Mouse (Mus musculus): ENCODE measurements around the gene Pex16.
"Not testable (repeated sequence)": the region's sequence is repeated elsewhere in the genome, so short reads cannot be mapped to it uniquely, and the experiment has no call there.

Gene Pex16

DNA sequence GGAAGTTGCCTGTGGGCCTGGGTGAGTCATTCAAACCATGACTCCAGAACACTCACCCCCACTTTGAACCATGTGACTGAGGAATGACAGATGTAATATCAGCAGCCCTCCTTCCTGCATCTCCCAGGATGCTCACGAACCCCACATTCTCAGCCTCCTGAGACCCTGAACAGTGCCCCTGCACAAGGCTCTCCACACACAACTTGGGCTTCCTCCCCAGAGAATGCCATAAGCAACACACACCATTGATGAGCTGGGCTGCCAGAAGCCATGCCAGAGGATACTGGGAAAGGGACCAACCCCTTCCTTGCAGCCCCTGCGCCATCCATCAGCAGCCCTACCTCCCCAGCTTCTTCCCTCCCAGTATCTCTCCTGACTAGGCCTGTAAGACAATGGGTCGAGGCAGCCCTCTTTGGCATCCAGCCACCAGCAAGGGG lies 13.6 kb downstream of the Pex16 start:
- in situ Hi-C loops (cut with MboI, MseI), result no loop called here

DNA sequence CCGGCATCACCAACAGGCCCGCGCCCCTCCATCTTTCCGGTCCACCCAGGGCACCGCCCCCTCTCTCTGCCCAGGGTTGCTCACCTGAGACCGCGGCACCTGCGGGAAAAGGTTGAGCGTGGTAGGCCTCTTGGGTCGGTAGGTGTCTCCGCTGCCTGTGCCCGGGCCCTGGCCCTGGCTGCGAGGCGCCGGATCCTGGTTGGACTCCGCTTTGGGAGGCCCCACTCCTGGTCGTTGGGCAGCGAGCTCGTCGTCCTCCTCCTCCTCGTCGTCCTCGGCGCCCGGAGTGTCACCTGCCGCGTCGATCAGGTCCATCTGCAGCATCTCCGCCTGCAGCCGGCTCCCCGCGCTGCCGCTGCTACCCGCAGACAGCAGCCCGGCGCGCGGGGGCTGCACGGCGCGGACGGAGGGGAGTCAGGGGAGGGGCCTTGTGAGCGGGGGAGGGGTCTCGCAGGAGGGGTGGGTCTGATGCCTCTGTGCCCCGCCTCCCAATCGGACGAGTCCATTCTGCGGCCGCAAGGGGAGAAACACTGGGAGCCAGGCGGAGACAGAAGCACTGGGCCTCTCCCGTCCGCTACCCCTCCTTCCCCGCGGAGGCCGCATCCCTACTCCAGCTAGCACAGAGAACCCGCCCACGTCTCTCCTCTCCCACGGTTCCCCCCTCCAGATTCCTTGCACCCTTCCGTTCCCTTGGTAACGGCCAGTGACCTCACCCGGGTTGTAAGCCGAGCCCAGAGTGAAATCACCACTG lies 14.6 kb downstream of the Pex16 start:
- in situ Hi-C loops (cut with MboI, MseI), result no loop called here

DNA sequence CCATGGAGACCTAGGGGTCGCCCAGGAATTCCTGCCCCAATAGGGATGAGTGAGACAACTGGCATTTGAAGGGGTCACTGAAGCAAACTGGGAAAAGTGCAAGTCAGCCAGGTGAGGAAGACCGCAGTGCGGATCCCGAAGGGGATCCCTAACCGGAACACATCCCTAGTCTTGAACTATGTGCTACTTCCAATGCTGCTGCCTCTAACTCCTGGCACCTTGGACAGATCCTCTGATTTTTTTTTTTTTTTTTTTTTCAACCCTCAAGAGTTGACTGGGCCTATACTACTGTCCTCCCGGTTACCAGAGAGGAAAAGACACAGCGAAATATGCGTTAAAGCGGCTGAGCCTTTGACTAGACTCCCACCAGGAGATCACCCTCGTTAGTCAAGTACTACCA lies 15.2 kb downstream of the Pex16 start:
- in situ Hi-C loops (cut with MboI, MseI), result no loop called here

DNA sequence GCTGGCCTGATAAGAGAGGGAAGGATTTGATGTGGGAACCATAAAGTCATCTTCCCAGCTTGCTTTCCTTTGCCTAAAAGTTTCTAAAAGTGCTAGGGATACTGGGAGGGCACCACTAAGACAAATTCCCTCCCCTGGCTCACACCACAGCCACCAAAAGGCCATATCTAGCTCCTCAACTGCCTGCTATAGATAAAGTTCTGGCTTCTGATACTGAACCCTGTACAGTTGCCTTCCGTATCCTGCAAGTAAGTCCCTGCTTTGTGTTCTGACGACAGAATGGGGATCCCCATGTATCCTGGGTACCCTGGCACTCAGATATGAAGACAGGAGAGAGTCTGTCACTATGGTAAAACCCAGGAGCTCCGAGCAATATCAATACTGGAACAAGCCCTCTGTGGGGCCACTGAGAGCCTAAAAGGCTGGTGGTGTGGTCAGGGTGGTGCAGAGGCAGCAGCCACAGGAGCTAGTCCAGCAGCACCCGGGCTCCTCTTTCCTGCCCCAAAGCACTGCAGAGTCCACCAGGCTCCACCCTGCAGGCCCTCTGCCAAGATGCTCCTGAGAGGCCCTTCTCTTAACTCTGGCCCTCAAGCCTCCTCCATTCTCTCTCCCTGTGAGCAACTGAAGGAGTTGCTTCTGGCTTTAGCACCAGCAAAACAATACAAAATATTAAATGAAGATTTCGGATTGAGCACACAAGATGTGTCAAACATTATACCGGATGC lies 15.9 kb downstream of the Pex16 start:
- in situ Hi-C loops (cut with MboI, MseI), result no loop called here

DNA sequence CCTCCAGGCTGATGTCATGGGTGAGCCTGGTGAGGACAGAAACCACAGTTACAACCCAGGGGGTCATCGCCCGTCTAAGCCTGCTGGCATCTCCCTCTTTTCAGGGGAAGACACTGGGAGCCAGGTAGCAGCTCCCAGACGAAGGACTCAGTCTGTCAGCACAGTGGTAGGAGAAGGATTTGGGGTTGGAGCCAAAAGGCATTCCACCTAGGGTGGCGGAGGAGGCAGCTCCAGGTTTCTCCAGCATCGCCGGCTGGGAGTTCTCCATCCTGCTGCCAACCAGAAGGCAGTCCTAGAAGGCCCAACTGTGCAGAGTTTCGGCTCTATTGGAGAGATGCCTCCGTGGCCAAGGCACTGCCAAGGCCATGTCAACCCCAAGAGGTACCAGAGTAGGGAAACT lies 16.6 kb downstream of the Pex16 start:
- in situ Hi-C loops (cut with MboI, MseI), result no loop called here

DNA sequence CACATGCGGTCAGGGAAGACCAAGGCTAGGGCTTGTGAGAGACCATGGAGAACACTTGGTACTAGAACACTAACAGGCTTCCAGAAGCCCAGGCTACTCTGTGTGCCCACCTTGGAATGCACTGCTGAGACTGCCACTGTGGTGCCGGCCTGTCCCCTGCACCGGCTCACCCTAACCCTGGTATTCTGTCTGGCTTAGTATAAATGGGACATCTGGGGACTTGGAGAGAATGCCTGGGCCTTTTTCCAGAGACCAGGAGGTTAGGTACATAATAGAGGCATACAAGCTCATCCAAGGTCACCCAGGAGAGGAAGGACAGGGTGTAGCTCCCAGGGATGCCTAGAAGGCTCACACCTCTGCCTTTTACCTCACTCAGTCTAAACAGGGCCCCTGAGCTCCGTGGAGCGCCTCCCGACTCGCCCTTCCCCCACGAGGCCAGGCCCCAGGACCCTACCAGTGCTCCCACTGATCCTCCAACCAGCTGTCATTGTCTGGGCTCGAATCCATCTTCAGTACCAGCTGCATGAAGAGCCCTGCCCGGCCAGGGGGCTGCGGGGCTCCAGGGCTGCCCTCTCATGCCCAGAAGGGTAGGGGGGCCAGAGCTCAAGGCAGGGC lies 17.3 kb downstream of the Pex16 start:
- in situ Hi-C loops (cut with MboI, MseI), result no loop called here

DNA sequence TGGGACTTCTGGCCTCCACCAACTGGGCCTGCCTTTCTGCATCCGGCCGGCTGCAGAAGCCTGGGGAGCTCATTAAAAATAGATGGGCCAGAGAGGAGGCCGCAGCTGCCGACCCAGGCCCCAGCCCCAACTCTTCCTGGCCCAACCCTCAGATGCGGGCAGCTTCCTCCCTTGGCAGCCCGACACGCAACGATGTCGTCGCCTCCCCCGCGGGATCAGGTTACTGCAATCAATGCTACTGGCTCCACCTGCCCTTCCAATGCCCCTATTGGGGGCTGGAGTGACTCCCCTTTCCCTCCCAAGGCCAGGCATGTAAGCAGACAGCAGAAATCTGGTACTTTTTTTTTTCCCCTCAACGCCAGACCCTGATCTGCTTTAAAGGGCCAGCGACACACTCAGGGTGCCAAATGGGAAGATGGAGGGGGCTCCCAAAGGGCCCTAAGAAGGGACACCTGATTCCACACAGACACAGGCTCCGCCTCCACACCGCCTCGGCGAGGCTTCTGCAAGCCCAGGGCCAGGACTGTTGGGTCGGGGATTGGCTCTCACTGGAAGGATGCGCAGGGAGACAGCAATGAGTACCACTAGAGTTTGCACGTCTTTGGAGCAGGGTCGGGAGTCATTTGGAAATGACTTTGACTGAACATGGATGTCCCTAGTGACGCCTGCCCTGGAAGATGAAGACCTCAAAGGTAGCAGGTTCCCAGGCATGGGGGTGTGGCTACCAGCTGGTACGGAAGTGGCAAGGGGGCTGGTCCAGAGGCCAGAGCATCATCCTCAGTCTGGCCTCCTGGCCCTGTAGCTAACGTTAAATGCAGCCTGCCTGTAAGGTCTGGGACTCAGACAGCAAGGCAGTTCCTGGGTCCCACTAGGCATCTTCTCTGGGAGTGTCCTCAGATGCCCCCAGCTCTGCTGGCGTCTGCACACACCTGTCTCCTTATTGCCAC lies 18.1 kb downstream of the Pex16 start:
- in situ Hi-C loops (cut with MboI, MseI), result no loop called here

DNA sequence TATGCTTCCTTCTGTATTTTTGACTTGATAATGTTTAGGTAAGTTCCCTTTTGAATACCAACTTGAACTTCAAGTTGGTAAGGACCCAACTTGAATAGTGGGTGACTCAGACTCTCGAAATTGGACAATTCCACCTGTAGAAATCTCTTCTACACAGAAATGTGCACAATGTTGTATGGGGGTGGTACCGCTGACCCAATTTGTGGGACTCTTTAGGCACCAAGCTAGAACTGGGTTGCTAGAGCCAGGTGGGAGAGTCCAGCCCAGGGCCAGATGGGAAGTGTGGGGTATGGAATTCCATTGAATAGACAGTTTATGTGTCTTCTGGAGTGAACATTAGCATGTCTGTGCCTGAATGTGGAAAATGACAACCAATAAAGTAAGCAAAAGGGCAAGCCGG lies 21.1 kb downstream of the Pex16 start:
- in situ Hi-C loops (cut with MboI, MseI), result no loop called here

DNA sequence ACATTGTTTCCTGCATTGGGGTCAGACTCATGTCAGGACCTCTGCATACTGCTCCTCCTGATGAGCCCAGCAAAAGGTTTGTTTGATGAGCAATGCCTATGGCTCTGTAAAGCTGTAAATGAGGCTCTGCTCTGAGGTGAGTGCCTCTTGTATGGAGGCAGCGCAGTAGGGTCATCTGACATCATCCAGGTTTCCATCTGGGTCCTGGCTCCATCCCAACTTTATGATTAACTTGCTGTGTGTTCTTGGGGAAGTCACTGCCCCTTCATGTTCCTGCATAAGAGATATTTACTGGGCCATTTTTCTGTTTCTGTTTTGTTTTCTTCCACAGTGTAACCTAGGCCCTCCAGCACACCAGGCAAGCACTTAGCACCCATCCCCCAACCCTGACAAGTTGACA lies 23.0 kb downstream of the Pex16 start:
- in situ Hi-C loops (cut with MboI, MseI), result no loop called here

DNA sequence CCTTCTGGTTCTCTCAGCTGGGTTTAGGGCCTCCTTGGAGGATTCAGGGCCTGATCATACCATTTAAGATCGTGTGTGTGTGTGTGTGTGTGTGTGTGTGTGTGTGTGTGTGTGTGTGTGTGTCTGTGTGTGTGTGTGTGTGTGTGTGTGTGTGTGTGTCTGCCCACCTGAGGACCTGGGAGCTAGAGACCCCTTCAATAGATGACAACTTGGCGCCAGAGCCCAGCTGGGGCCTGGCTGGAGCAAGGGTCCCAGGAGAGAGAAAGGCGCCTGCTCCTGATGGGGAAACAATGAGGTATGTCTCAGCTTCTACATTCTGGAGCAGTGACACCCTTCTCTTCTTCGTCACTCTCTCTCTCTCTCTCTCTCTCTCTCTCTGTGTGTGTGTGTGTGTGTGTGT lies 25.4 kb downstream of the Pex16 start:
- in situ Hi-C loops (cut with MboI, MseI), result not testable (repeated sequence)

DNA sequence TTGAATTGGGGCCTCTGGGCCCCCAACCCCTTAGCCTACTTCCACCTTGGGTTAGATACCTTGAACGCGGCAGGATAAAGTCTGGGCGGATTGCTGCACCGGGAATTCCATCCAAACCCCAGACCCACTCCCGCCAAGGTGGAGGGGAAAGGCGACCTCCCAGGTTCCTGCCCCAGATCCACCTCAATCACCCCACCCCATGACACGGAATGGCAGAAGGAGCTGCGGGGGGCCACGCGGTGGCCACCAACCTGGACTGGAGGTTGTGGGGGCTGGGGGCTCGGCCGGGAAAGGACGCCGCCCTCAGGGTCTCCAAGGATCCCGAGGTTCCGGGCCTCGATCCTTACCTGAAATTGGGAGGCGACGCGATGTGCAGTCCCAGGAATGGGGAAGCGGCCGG lies 26.2 kb downstream of the Pex16 start:
- in situ Hi-C loops (cut with MboI, MseI), result no loop called here

DNA sequence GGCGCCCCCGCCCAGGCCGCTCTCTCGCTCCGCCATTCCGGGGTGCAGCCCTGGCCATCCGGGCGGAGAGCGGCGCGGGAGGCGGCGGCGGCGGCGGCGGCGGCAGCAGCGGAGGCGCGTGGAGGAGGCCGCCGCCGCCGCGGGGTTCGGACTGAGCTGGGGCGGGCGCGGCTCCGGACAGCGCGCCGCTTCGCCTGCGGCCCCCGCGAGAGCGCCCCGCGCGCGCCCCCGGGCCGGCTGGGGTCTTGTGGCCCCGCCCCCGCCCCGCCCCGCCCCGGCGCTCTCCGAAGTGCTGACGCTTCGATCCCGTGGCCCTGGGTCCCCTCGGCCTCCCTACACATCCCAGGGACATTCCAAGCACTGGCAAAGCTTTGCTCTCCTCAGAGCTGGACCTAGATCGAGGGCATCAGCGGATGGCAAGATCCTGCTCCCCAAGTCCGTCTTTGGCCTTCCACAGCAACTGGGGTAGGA lies 26.6 kb downstream of the Pex16 start, which contains the start of gene Mapk8ip1:
Gene Mapk8ip1, minus strand, starts transcription at position 173 of the 471 bp plus-strand sequence.
- in situ Hi-C loops (cut with MboI, MseI), result no loop called here

DNA sequence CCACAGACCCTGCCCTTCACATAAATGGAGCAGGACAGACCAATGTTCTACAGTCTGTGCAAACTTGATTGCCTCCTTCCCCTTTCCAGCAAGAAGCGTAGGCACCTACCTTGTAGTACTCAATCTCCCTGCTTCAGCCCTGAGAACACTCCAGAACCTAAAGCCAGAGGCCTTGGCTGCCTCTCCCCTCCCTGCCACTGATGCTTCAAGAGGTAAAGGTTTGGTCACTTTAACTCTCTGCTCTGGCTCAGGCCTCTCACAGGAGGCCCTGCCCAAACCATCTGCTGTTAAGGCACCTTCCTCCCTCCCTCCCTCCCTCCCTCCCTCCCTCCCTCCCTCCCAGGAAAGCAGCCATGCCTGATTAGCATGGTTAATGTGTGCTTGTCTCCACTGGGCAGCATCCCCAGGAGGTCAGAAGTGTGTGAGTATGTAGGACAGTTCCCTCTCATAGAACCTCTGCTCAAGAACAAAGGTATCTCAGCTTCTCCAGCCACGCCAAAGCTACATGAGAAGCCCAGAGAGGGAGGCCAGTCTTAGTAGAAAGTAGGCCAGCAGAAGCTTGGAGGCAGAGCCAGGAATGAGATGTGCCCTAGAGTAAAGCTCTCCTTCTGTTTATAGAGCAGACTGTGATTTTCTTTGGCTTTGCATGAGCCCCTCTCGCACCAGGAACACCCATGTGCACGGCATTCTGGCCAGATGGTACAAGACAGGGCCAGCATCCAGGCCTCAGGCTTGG lies 28.3 kb downstream of the Pex16 start:
- in situ Hi-C loops (cut with MboI, MseI), result no loop called here

DNA sequence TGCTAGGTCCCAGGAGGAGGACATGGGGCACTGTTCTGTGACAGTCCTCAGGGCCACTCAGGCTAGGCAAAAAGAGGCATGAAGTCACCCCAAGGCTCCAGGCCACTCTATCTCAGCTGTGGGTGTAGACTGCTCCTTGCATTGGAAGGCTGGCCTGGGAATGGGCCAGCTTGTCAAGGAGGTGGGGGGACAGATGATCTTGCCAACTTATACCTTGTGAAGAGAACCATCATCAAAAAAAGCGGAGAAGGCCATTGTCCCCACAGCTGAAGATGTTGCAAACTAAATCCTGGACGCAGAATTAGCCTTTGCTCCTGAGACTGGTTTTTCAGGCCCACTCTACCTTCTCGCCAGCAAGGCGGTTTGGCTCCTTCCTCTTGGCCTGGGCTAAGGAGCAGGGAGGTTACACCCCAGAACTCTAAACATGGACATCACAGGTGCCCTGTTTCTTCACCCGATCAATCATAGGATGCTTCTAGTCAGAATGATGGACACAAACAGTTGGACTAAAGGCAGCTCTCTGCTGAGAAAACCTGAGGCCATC lies 29.4 kb downstream of the Pex16 start:
- in situ Hi-C loops (cut with MboI, MseI), result no loop called here

DNA sequence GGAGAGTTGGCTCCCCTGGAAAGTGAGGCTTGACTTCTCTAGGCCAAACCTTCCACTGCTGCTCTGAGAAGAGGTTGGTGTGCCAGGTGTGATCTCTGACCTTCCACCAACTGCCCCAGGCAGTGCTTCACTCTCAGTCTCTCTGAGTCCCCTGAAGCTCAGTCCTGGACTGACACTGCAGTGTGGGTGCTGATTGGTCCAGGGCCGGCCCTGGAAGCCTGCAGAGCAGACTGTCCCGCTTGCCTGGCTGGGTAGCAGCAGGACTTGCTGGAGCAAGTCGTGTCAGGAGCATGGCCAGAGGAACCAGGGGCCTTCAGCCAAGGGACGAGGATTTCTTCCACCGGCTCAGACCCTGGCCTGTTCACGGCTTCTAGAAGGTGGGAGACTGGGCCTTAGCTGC lies 30.3 kb downstream of the Pex16 start:
- in situ Hi-C loops (cut with MboI, MseI), result no loop called here

DNA sequence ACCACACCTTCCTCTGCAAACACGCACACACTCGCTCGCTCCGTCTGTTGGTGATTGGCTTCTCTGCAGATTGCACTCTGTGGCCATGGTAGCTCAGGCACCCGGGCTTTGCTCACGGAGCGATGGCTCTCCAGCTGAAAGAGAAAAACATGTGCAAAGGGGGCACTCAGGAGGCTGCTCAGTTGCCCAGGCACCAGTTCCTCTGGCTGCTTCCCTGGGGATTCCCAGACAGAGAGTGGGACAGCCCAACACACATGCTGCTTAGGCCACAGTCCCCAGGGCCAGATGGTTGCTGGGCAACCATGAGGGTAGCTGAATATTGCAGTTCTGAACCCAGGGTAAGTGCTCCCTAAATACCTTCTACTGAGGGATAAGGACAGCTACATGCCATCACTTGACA lies 31.2 kb downstream of the Pex16 start:
- in situ Hi-C loops (cut with MboI, MseI), result no loop called here

DNA sequence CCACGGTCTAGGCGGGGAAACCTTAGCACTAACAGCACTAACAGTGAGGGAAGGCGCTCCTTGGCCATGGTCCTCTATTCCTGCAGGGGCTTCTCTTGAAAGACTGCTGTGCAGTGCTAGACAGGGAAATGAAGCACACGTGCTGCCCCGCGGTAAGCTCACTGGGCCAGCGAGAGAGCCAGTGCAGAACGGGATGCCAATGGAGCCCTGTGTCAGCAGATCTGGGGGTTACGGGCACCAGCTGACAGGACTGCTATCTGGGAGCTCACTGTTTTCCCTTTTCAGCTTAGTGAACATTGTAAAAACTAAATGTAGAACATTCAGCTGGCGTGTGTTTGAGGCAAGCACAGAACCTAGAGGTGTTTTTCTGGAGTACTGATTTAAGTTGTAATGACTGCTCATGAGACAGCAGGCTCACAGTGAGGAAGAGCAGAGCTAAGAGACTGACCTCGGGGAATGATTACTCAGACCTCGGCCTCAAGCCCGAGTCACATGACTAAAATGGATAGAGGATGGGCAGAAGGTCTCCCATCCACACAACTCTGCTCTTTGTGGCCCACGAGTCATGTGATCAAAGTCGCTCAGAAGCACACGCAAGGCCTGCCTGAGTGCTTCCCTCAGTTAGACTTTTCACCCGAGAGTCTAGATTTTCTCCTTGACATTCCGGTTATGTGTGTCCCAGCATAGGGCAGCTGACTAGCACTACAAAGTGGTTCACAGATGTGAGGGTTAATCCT lies 34.0 kb downstream of the Pex16 start:
- in situ Hi-C loops (cut with MboI, MseI), result no loop called here

DNA sequence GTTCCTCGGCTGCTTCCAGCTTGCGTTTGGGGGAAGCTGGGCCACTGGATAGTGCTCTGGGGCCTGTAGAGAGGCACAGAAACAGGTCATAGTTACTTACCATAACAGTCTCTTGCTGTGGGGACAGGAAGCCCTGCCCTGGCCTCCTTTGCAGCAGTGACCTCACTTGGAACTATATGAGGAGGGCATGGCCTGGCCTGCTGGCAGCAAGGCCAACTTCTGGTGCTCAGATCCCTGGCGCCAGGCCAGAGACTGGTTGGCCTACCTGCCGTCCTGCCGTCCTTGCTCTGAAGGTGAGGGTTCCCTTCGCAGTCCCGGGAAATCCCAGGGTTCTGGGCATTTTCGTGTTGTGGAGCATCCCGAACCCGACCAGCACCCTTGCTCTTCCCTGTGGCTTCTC lies 37.2 kb downstream of the Pex16 start:
- in situ Hi-C loops (cut with MboI, MseI), result no loop called here

DNA sequence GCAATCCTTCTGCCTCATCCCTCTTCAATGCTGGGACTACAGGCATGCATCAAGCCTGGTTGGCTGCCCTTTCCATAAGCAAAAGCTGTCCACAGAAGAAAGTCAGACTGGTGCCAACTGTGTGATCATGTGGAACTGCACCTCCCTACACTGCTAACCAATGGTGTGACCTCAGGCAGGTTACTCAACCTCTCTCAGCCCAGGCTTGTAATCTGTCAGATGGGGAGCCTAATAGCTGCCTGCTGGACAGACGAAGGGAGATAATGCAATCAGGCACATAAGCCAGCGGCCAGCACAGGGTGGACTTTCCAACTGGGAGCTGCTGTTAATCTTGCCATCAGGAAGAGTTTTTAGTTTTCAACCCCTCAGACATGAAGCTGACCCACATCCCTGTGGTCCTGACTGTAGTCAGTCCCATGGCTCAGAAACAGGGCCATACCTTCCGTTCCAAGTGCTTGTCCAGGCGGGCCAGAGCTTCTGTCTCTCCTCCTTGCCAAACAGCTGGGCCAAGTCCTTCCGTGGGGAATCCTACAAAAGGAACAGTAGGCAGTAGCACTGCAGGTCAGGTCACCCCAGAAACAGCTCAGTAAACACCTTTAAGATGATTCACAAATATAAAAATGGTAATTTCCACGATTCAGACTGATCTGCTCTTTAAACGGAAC lies 47.4 kb downstream of the Pex16 start:
- in situ Hi-C loops (cut with MboI, MseI), result no loop called here
